Mouse (Mus musculus) cerebellum, adult 8-10 months (tissue): Measurements from ENCODE around the gene Arf6.

Experiments
- DNase-seq: peaks from one replicate; pipeline ENCODE4 v3.0.0; 2022

The Arf6 gene

GRCm38 (mm10) chr12:69414826-69415572 lies 43.0 kb downstream of the Arf6 start:
- DNase-seq: no peak

- no peak for DNase-seq
Observed at GRCm38 (mm10) chr12:69416793-69417192, 44.8 kb downstream of the Arf6 start.

GRCm38 (mm10) chr12:69417701-69418291 lies 45.8 kb downstream of the Arf6 start:
- DNase-seq: peak; percentile 83

- no peak for DNase-seq
Observed at GRCm38 (mm10) chr12:69418606-69419005, 46.7 kb downstream of the Arf6 start.

- DNase-seq: peak; percentile 11
Observed at GRCm38 (mm10) chr12:69419017-69419605, 47.2 kb downstream of the Arf6 start.

- no peak for DNase-seq
Observed at GRCm38 (mm10) chr12:69419606-69420005, 47.7 kb downstream of the Arf6 start.

GRCm38 (mm10) chr12:69420716-69421115 lies 48.8 kb downstream of the Arf6 start:
- no peak for DNase-seq

GRCm38 (mm10) chr12:69422827-69423537 lies 51.0 kb downstream of the Arf6 start:
- DNase-seq: no peak
